Mouse (Mus musculus): ENCODE measurements around the gene Cckbr. TPM values are rescaled to one million over a fixed set of nuclear protein-coding genes. Genes with fewer than 3 reads are reported as not detected.

Gene Cckbr
- polyA plus RNA-seq, 1 experiment from 2014 or later, result 0.92 TPM

- 63% methylated on average over 5 of the region's 5 CpGs for WGBS
- Histone ChIP-seq H3K4me2 (replicated peaks) (no peak overlapping the region), H3K36me3 (no peaks in the 10 kb centered on the region), H3K4me1 (peaks cover 5% of the 10 kb centered on the region), H3K9me3 (replicated peaks) (no peaks in the 10 kb centered on the region), H3K27ac (no peak overlapping the region), H3K9ac (no peak overlapping the region), H3K27me3 (no peaks in the 10 kb centered on the region), H3K4me3 (no peak overlapping the region)
- peak; percentile 59; the same call in 1 of the 2 replicates for ATAC-seq (ENCODE audit: low FRiP score)
These were observed 88.3 kb downstream of the Cckbr start for GRCm38 (mm10) chr7:105513845-105514291.

GRCm38 (mm10) chr7:105514561-105514960 is 89.0 kb downstream of the Cckbr start:
- H3K9ac ChIP-seq, result no peak overlapping the region
- no peaks in the 10 kb centered on the region for H3K9me3 ChIP-seq (replicated peaks)
- no peak overlapping the region for H3K4me2 ChIP-seq (replicated peaks)
- H3K27me3 ChIP-seq, result no peaks in the 10 kb centered on the region
- H3K36me3 ChIP-seq, result no peaks in the 10 kb centered on the region
- H3K4me1 ChIP-seq, result peaks cover 5% of the 10 kb centered on the region
- H3K4me3 ChIP-seq, result no peak overlapping the region
- ATAC-seq (ENCODE audit: low FRiP score), result peak; percentile 47
- whole genome bisulfite sequencing, result 53% methylated on average over 5 of the region's 5 CpGs
- H3K27ac ChIP-seq, result no peak overlapping the region

GRCm38 (mm10) chr7:105515178-105515577 is 89.6 kb downstream of the Cckbr start:
- H3K4me2 ChIP-seq (replicated peaks), result no peak overlapping the region
- H3K9ac ChIP-seq, result no peak overlapping the region
- WGBS, result 13% methylated on average over 5 of the region's 5 CpGs
- no peaks in the 10 kb centered on the region for H3K27me3 ChIP-seq
- peaks cover 5% of the 10 kb centered on the region for H3K4me1 ChIP-seq
- no peak overlapping the region for H3K4me3 ChIP-seq
- ATAC-seq (ENCODE audit: low FRiP score), result peak; percentile 40; the same call in 1 of the 2 replicates
- H3K36me3 ChIP-seq, result no peaks in the 10 kb centered on the region
- no peaks in the 10 kb centered on the region for H3K9me3 ChIP-seq (replicated peaks)
- H3K27ac ChIP-seq, result no peak overlapping the region

GRCm38 (mm10) chr7:105516669-105517360 is 91.3 kb downstream of the Cckbr start:
- no peak overlapping the region for H3K9ac ChIP-seq

GRCm38 (mm10) chr7:105519336-105519735 is 93.8 kb downstream of the Cckbr start:
- no peaks in the 10 kb centered on the region for H3K9me3 ChIP-seq (replicated peaks)
- H3K9ac ChIP-seq, result no peak overlapping the region
- 70% methylated on average over 11 of the region's 11 CpGs for WGBS
- H3K27me3 ChIP-seq, result no peaks in the 10 kb centered on the region
- H3K27ac ChIP-seq, result no peak overlapping the region
- no peaks in the 10 kb centered on the region for H3K36me3 ChIP-seq
- ATAC-seq (ENCODE audit: low FRiP score), result no peak
- H3K4me1 ChIP-seq, result peaks cover 5% of the 10 kb centered on the region; the same call in 1 of the 2 replicates
- H3K4me2 ChIP-seq (replicated peaks), result no peak overlapping the region
- H3K4me3 ChIP-seq, result no peak overlapping the region

More at GRCm38 (mm10) chr7:105516669-105517360, 91.3 kb downstream of the Cckbr start:
- Histone ChIP-seq H3K36me3 (no peaks in the 10 kb centered on the region), H3K27me3 (no peaks in the 10 kb centered on the region), H3K9me3 (replicated peaks) (no peaks in the 10 kb centered on the region), H3K4me2 (replicated peaks) (no peak overlapping the region), H3K4me1 (peaks cover 5% of the 10 kb centered on the region), H3K27ac (no peak overlapping the region), H3K4me3 (no peak overlapping the region)
- ATAC-seq (ENCODE audit: low FRiP score), result no peak
- WGBS, result 48% methylated on average over 9 of the region's 9 CpGs

- no peaks in the 10 kb centered on the region for H3K27me3 ChIP-seq
- H3K27ac ChIP-seq, result no peak overlapping the region
- H3K36me3 ChIP-seq, result no peaks in the 10 kb centered on the region
- no peaks in the 10 kb centered on the region for H3K9me3 ChIP-seq (replicated peaks)
- H3K4me1 ChIP-seq, result peaks cover 5% of the 10 kb centered on the region; the same call in 1 of the 2 replicates
- H3K4me3 ChIP-seq, result no peak overlapping the region
- H3K9ac ChIP-seq, result no peak overlapping the region
- ATAC-seq (ENCODE audit: low FRiP score), result no peak
- WGBS, result 76% methylated on average over 2 of the region's 2 CpGs
- no peak overlapping the region for H3K4me2 ChIP-seq (replicated peaks)
These were observed 94.2 kb downstream of the Cckbr start for GRCm38 (mm10) chr7:105519771-105520170.

GRCm38 (mm10) chr7:105520201-105520600 is 94.7 kb downstream of the Cckbr start:
- H3K9me3 ChIP-seq (replicated peaks), result no peaks in the 10 kb centered on the region
- peaks cover under 1% of the 10 kb centered on the region; the same call in 1 of the 2 replicates for H3K4me1 ChIP-seq
- WGBS, result 57% methylated on average over 6 of the region's 6 CpGs
- H3K27me3 ChIP-seq, result no peaks in the 10 kb centered on the region
- no peaks in the 10 kb centered on the region for H3K36me3 ChIP-seq
- H3K4me2 ChIP-seq (replicated peaks), result no peak overlapping the region
- H3K9ac ChIP-seq, result no peak overlapping the region
- H3K27ac ChIP-seq, result no peak overlapping the region
- ATAC-seq (ENCODE audit: low FRiP score), result no peak
- no peak overlapping the region for H3K4me3 ChIP-seq

Other genes with a start within 250 kb of the Cckbr start
- gene Olfr685, start 239.7 kb upstream of the Cckbr start, polyA plus RNA-seq (2016; fragmentation: Nextera tagmentation; extraction: Ambion mirVana), result not detected in 2 replicates
- gene Olfr686, start 218.2 kb upstream of the Cckbr start, polyA plus RNA-seq (2016; fragmentation: Nextera tagmentation; extraction: Ambion mirVana), result not detected in 2 replicates
- not detected in 2 replicates for gene Olfr688, start 137.6 kb upstream of the Cckbr start, polyA plus RNA-seq (2016; fragmentation: Nextera tagmentation; extraction: Ambion mirVana)
- not detected in 2 replicates for gene Olfr689, start 114.6 kb upstream of the Cckbr start, polyA plus RNA-seq (2016; fragmentation: Nextera tagmentation; extraction: Ambion mirVana)
- not detected in 2 replicates for gene Olfr690, start 91.6 kb upstream of the Cckbr start, polyA plus RNA-seq (2016; fragmentation: Nextera tagmentation; extraction: Ambion mirVana)
- 0.13 and 0.22 TPM in 2 replicates for gene Olfr691, start 83.5 kb upstream of the Cckbr start, polyA plus RNA-seq (2016; fragmentation: Nextera tagmentation; extraction: Ambion mirVana)
- gene Olfr692, start 57.5 kb upstream of the Cckbr start, polyA plus RNA-seq (2016; fragmentation: Nextera tagmentation; extraction: Ambion mirVana), result not detected in 2 replicates
- not detected in 2 replicates for gene Gm5901, start 50.7 kb upstream of the Cckbr start, polyA plus RNA-seq (2016; fragmentation: Nextera tagmentation; extraction: Ambion mirVana)
- 41.6 and 44.7 TPM in 2 replicates for gene Fam160a2, start 25.7 kb upstream of the Cckbr start, polyA plus RNA-seq (2016; fragmentation: Nextera tagmentation; extraction: Ambion mirVana)
- 0.19 TPM in 1 of 2 replicates, not detected in the other for gene Cnga4, start 21.2 kb upstream of the Cckbr start, polyA plus RNA-seq (2016; fragmentation: Nextera tagmentation; extraction: Ambion mirVana)
- gene Cavin3, start 56.6 kb downstream of the Cckbr start, polyA plus RNA-seq (2016; fragmentation: Nextera tagmentation; extraction: Ambion mirVana), result 37.4 and 41.0 TPM in 2 replicates
- gene Smpd1, start 128.6 kb downstream of the Cckbr start, polyA plus RNA-seq (2016; fragmentation: Nextera tagmentation; extraction: Ambion mirVana), result 56.2 and 57.7 TPM in 2 replicates
- gene Apbb1, start 155.9 kb downstream of the Cckbr start, polyA plus RNA-seq (2016; fragmentation: Nextera tagmentation; extraction: Ambion mirVana), result 165 and 170 TPM in 2 replicates
- 0.21 and 0.27 TPM in 2 replicates for gene Hpx, start 174.4 kb downstream of the Cckbr start, polyA plus RNA-seq (2016; fragmentation: Nextera tagmentation; extraction: Ambion mirVana)
- 62.7 and 63.6 TPM in 2 replicates for gene Trim3, start 207.8 kb downstream of the Cckbr start, polyA plus RNA-seq (2016; fragmentation: Nextera tagmentation; extraction: Ambion mirVana)
- 127 and 151 TPM in 2 replicates for gene Timm10b, start 214.3 kb downstream of the Cckbr start, polyA plus RNA-seq (2016; fragmentation: Nextera tagmentation; extraction: Ambion mirVana)
- 75.3 and 82.1 TPM in 2 replicates for gene Arfip2, start 214.7 kb downstream of the Cckbr start, polyA plus RNA-seq (2016; fragmentation: Nextera tagmentation; extraction: Ambion mirVana)
- gene Gm45799, start 214.8 kb downstream of the Cckbr start, polyA plus RNA-seq (2016; fragmentation: Nextera tagmentation; extraction: Ambion mirVana), result 9.3 and 11.3 TPM in 2 replicates
- gene Dnhd1, start 225.1 kb downstream of the Cckbr start, polyA plus RNA-seq (2016; fragmentation: Nextera tagmentation; extraction: Ambion mirVana), result 1.2 and 1.3 TPM in 2 replicates